Mouse (Mus musculus) cerebellum, adult 2 months (tissue): Measurements from ENCODE around the gene Rpl9-ps1. TPM values are rescaled to one million over a fixed set of nuclear protein-coding genes. Genes with fewer than 3 reads are reported as not detected.

Experiments
- DNase-seq, 2 experiments: peaks; one replicate each; pipeline ENCODE4 v3.0.0; 2021
- H3K27ac ChIP-seq: fragments of 200-500 bp; 2 replicates; pipeline ENCODE4 v1.5.1; 2012; ENCODE audit warnings: low read length, control low read depth, inconsistent platforms; ENCODE audit not compliant: insufficient read depth
- H3K27me3 ChIP-seq: fragments of 200-500 bp; 2 replicates; pipeline ENCODE4 v1.6.1; 2012; ENCODE audit warnings: inconsistent platforms, mild to moderate bottlenecking, low read length, moderate library complexity; ENCODE audit not compliant: control insufficient read depth, insufficient read depth
- H3K4me1 ChIP-seq: fragments of 200-500 bp; 2 replicates; pipeline ENCODE4 v1.6.1; 2011; ENCODE audit warnings: low read length; ENCODE audit not compliant: control insufficient read depth, insufficient read depth
- H3K4me3 ChIP-seq: fragments of 200-500 bp; replicated peaks from 2 replicates; pipeline ENCODE3; 2011; ENCODE audit warnings: mild to moderate bottlenecking, low read depth, low read length, control low read depth; ENCODE audit not compliant: insufficient read depth
- CTCF ChIP-seq: fragments of 200-500 bp; IDR thresholded peaks from 2 replicates; pipeline ENCODE4 v1.5.1; 2011; ENCODE audit warnings: low read depth, mild to moderate bottlenecking, control low read depth, low read length, moderate library complexity, borderline replicate concordance; ENCODE audit not compliant: insufficient read depth
- POLR2A ChIP-seq: fragments of 200-500 bp; IDR thresholded peaks from 2 replicates; pipeline ENCODE4 v1.6.1; 2011; ENCODE audit warnings: low read length, control low read depth, borderline replicate concordance; ENCODE audit not compliant: insufficient read depth
- WGBS: fragments of 180-500 bp; shearing (Covaris S2); methylation state at CpG from one replicate; pipeline ENCODE4 v1.1.7; 2018; 5-methylcytosine and 5-hydroxymethylcytosine counted together
- polyA plus RNA-seq: library from polyadenylated mRNA; depleted of rRNA; stranded (reverse); fragments of >200 nt; gene quantifications from 2 replicates; pipeline ENCODE4 v1.2.3, GENCODE M21; 2012; rRNA removed

Gene Rpl9-ps1
- polyA plus RNA-seq, 1 experiment: not detected

DNA sequence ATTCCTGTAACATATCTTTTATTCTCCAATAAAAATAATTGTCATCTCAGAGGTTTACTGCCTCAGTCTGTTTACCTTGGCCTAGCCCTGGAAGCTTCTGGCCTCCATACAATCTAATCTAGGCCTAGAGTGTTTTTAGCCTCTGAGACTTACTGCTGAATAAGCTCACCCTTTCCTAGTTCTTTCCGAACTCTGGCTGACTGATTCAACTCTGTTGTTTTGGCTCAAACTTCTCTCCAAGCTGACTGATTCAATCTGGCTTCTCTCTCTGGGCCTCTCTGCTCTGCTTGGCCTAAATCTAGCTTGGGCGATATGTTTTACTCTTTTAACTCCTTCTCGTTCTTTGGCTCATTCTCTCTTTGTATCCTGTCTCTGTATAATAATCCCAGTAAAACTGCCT lies 46.4 kb downstream of the Rpl9-ps1 start:
- 83% methylated on average over 3 of the region's 3 CpGs for WGBS
- Histone ChIP-seq H3K27me3 (no peaks in the 10 kb centered on the region), H3K27ac (no peak overlapping the region), H3K4me3 (no peak overlapping the region), H3K4me1 (no peaks in the 10 kb centered on the region)
- no peak for DNase-seq
- TF ChIP-seq CTCF (no peak), POLR2A (no peak)

DNA sequence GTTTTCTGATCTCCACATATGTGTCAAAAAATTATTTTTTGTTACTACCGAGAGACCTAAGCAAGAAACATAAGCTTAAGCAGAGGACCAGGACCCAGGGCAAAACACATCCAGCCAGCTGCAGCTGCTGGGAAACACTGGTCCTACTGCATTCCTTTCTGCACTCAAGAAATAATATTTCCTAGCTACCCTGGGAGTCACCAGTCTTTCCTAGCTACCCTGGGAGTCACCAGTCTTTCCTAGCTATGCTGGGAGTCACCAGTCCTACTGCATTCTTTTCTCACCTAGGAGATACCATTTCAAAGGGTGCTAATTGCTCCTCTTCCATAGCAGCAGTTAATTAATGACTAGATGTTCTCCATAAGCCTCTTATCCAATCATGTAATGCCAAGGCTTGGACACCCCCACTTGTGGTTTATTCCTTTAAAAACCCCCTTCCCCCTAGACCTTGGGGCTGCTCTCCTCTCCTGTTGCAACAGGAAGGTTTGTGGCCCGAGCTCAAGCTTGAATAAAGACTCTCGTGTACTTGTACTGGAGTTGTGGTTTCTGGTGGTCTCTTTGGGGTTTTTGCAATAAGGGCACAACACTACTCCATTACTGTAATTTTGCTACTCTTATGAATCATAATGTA lies 47.1 kb downstream of the Rpl9-ps1 start:
- Histone ChIP-seq H3K27ac (no peak overlapping the region), H3K4me1 (no peaks in the 10 kb centered on the region), H3K4me3 (no peak overlapping the region), H3K27me3 (no peaks in the 10 kb centered on the region)
- 81% methylated on average over 3 of the region's 3 CpGs for WGBS
- TF ChIP-seq POLR2A: no peak
- TF ChIP-seq CTCF: no peak
- no peak for DNase-seq

DNA sequence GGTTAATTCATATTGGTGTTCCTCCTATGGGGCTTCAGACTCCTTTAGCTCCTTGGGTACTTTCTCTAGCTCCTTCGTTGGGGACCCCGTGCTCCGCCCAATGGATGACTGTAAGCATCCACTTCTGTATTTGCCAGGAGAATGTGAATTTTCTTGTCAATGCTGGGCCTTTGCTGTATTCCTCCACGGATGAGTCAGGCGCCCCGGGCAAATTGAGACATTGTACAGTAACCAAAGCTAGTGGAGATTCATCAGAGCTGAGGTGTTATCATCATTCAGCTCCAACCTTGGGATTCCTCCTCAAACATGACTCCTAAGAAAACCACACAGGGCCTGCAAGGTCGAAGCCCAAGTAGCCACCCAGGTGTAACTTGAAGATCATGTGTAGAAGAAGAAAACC lies 47.6 kb downstream of the Rpl9-ps1 start:
- TF ChIP-seq POLR2A (no peak), CTCF (no peak)
- WGBS: 94% methylated on average over 7 of the region's 7 CpGs
- no peaks in the 10 kb centered on the region for H3K4me1 ChIP-seq

DNA sequence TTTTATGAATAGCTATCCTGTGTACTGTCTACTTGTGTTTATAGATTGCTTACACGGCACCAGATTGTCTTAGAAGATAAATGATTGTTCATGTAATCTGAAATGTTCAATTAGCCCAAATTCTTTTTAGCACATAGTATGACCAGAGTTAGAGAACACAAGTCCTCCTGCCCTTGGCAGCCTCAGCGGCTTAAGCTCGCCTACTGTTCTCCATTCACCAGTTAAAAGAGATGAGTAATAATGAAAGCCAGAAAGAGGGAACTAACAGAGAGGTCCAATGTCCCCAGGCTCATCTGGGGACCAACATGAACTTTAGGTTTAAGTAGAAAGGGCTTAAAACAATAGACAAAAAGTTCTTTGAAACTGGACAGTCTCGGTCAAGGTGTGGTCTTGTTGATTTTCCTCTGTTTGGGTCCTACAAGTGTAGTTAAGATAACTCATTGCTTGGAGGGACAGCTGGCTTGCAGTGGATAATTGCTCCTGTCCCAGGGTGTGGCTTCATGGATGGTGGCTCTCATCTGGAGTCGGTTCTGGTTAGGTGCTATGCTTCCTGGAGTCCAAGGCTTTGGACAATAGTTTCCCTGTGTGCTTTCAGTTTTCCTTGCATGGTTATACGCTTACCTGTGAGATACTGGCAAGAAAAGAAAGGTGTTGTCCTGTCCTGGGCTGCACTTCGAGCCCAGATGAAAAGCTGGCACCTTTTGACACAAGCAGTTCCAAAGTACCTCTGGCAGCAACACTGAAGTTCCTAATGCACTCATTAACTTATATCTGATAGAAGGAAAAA lies 49.6 kb downstream of the Rpl9-ps1 start:
- 82% methylated on average over 7 of the region's 7 CpGs for WGBS
- no peak for DNase-seq
- TF ChIP-seq POLR2A (no peak), CTCF (no peak)
- Histone ChIP-seq H3K4me3 (no peak overlapping the region), H3K4me1 (no peaks in the 10 kb centered on the region), H3K27me3 (no peaks in the 10 kb centered on the region), H3K27ac (no peak overlapping the region)

More for the DNA sequence above, 47.6 kb downstream of the Rpl9-ps1 start:
- no peak for DNase-seq
- Histone ChIP-seq H3K4me3 (no peak overlapping the region), H3K27me3 (no peaks in the 10 kb centered on the region), H3K27ac (no peak overlapping the region)

Other genes with a start within 250 kb of the Rpl9-ps1 start
- gene Rasl10b, start 236.5 kb downstream of the Rpl9-ps1 start, polyA plus RNA-seq: 121 and 126 TPM in 2 replicates
- 0.16 and 0.22 TPM in 2 replicates for gene Gas2l2, start 216.2 kb downstream of the Rpl9-ps1 start, polyA plus RNA-seq
- gene 1700020L24Rik, start 207.9 kb downstream of the Rpl9-ps1 start, polyA plus RNA-seq: 1.5 and 3.1 TPM in 2 replicates
- gene Mmp28, start 182.6 kb downstream of the Rpl9-ps1 start, polyA plus RNA-seq: 4.3 and 4.8 TPM in 2 replicates
- 60.0 and 60.1 TPM in 2 replicates for gene Taf15, start 172.5 kb downstream of the Rpl9-ps1 start, polyA plus RNA-seq
- gene Heatr9, start 123.4 kb downstream of the Rpl9-ps1 start, polyA plus RNA-seq: not detected in 2 replicates
- gene Ccl5, start 115.1 kb downstream of the Rpl9-ps1 start, polyA plus RNA-seq: 0.85 and 1.3 TPM in 2 replicates
- gene Ccl9, start 67.0 kb downstream of the Rpl9-ps1 start, polyA plus RNA-seq: 0.62 and 0.87 TPM in 2 replicates
- gene Ccl6, start 52.5 kb downstream of the Rpl9-ps1 start, polyA plus RNA-seq: 1.0 and 1.7 TPM in 2 replicates
- gene Ccl3, start 3.7 kb upstream of the Rpl9-ps1 start, polyA plus RNA-seq: 0.25 and 0.41 TPM in 2 replicates
- 0.25 and 0.32 TPM in 2 replicates for gene Ccl4, start 17.0 kb upstream of the Rpl9-ps1 start, polyA plus RNA-seq
- gene Wfdc17, start 58.4 kb upstream of the Rpl9-ps1 start, polyA plus RNA-seq: 0.51 and 1.1 TPM in 2 replicates
- 3.0 and 5.3 TPM in 2 replicates for gene Wfdc18, start 63.4 kb upstream of the Rpl9-ps1 start, polyA plus RNA-seq
- 0.36 TPM in 1 of 2 replicates, not detected in the other for gene Wfdc21, start 101.3 kb upstream of the Rpl9-ps1 start, polyA plus RNA-seq
- gene Heatr6, start 108.1 kb upstream of the Rpl9-ps1 start, polyA plus RNA-seq: 17.4 and 19.0 TPM in 2 replicates
- 0.17 and 0.20 TPM in 2 replicates for gene Hnf1b, start 204.4 kb upstream of the Rpl9-ps1 start, polyA plus RNA-seq